Mouse (Mus musculus) forebrain, embryonic 16.5 days (tissue): ENCODE data around the gene Nudt2. TPM values are rescaled to one million over a fixed set of nuclear protein-coding genes. Genes with fewer than 3 reads are reported as not detected.

Experiments used
- ATAC-seq: fragments of 200-750 bp; cut with Nextera tagmentation; 2 replicates; pipeline ENCODE4 v1.8.0; 2017; ENCODE audit warnings: mild to moderate bottlenecking, moderate library complexity
- H3K27ac ChIP-seq: fragments of 300-500 bp; sonication (generic); 2 replicates; pipeline ENCODE4 v1.5.1; 2014; ENCODE audit warnings: low read length, control low read depth
- H3K27me3 ChIP-seq: fragments of 300-500 bp; sonication (generic); replicated peaks from 2 replicates; pipeline ENCODE4 v1.6.1; 2014; ENCODE audit warnings: low read length; ENCODE audit not compliant: control insufficient read depth, insufficient read depth
- H3K36me3 ChIP-seq: fragments of 300-500 bp; sonication (generic); 2 replicates; pipeline ENCODE4 v1.6.1; 2014; ENCODE audit not compliant: control insufficient read depth, insufficient read depth
- H3K4me1 ChIP-seq: fragments of 300-500 bp; sonication (generic); replicated peaks from 2 replicates; pipeline ENCODE4 v1.6.1; 2014; ENCODE audit warnings: low read length; ENCODE audit not compliant: control insufficient read depth, insufficient read depth
- H3K4me2 ChIP-seq: fragments of 300-500 bp; sonication (generic); 2 replicates; pipeline ENCODE4 v1.6.1; 2014; ENCODE audit warnings: mild to moderate bottlenecking, low read length, control low read depth
- H3K4me3 ChIP-seq: fragments of 300-500 bp; sonication (generic); replicated peaks from 2 replicates; pipeline ENCODE4 v1.5.1; 2014; ENCODE audit warnings: mild to moderate bottlenecking, low read length, control low read depth
- H3K9ac ChIP-seq: fragments of 300-500 bp; sonication (generic); replicated peaks from 2 replicates; pipeline ENCODE4 v1.6.1; 2014; ENCODE audit warnings: low read depth, low read length, control low read depth
- H3K9me3 ChIP-seq: fragments of 300-500 bp; sonication (generic); 2 replicates; pipeline ENCODE4 v1.6.1; 2016; ENCODE audit warnings: low read length; ENCODE audit not compliant: control insufficient read depth
- WGBS: fragments of 180-500 bp; shearing (Covaris S2); extraction: QIAGEN DNeasy Blood & Tissue Kit; methylation state at CpG from one replicate; pipeline ENCODE4 v1.1.7; 2014; 5-methylcytosine and 5-hydroxymethylcytosine counted together
- polyA plus RNA-seq: library from polyadenylated mRNA; unstranded; fragments of >200 nt; fragmentation: Nextera tagmentation; extraction: Ambion mirVana; gene quantifications from 2 replicates; pipeline ENCODE4 v1.2.1, GENCODE M21; 2015

The Nudt2 gene
- polyA plus RNA-seq, 1 experiment from 2014 or later, result 68.2 TPM

- Histone ChIP-seq H3K4me3 (no peak overlapping the region), H3K36me3 (no peaks in the 10 kb centered on the region), H3K27ac (no peak overlapping the region), H3K4me1 (peaks cover 19% of the 10 kb centered on the region), H3K4me2 (peak overlapping the region; percentile 91), H3K9ac (no peak overlapping the region), H3K27me3 (0 out of 2 replicates have a peak, but pooled peaks cover 2% of the 10 kb centered on the region), H3K9me3 (no peaks in the 10 kb centered on the region)
- WGBS, result 50% methylated on average over 7 of the region's 7 CpGs
- no peak for ATAC-seq
These were observed 43.0 kb downstream of the Nudt2 start for GRCm38 (mm10) chr4:41507998-41508397.

GRCm38 (mm10) chr4:41513309-41513708 lies 48.4 kb downstream of the Nudt2 start:
- no peak overlapping the region for H3K4me3 ChIP-seq
- peaks cover 7% of the 10 kb centered on the region for H3K4me1 ChIP-seq
- no peak overlapping the region for H3K9ac ChIP-seq
- no peaks in the 10 kb centered on the region for H3K9me3 ChIP-seq
- H3K27ac ChIP-seq, result no peak overlapping the region
- H3K27me3 ChIP-seq, result 0 out of 2 replicates have a peak, but pooled peaks cover 2% of the 10 kb centered on the region
- 14% methylated on average over 4 of the region's 4 CpGs for WGBS
- H3K4me2 ChIP-seq, result no peak overlapping the region
- no peaks in the 10 kb centered on the region for H3K36me3 ChIP-seq
- peak; percentile 49 for ATAC-seq

- Histone ChIP-seq H3K4me2 (no peak overlapping the region), H3K27ac (no peak overlapping the region), H3K9me3 (no peaks in the 10 kb centered on the region), H3K27me3 (0 out of 2 replicates have a peak, but pooled peaks cover under 1% of the 10 kb centered on the region), H3K36me3 (0 out of 2 replicates have a peak, but pooled peaks cover 2% of the 10 kb centered on the region), H3K4me3 (no peak overlapping the region), H3K9ac (no peak overlapping the region), H3K4me1 (peaks cover 7% of the 10 kb centered on the region)
- 27% methylated on average over 8 of the region's 8 CpGs for WGBS
- ATAC-seq, result no peak
These were observed 48.8 kb downstream of the Nudt2 start for GRCm38 (mm10) chr4:41513714-41514113.

- ATAC-seq, result no peak
These were observed 52.3 kb downstream of the Nudt2 start, which contains the start of gene 1110017D15Rik for GRCm38 (mm10) chr4:41517233-41517632. TSS of gene 1110017D15Rik (minus strand) at chr4:41517333.

GRCm38 (mm10) chr4:41518349-41518748 lies 53.4 kb downstream of the Nudt2 start:
- Histone ChIP-seq H3K9me3 (no peaks in the 10 kb centered on the region), H3K27me3 (no peaks in the 10 kb centered on the region), H3K4me1 (peaks cover 4% of the 10 kb centered on the region), H3K9ac (no peak overlapping the region), H3K27ac (no peak overlapping the region), H3K4me3 (no peak overlapping the region), H3K4me2 (no peak overlapping the region), H3K36me3 (0 out of 2 replicates have a peak, but pooled peaks cover 2% of the 10 kb centered on the region)
- 85% methylated on average over 7 of the region's 7 CpGs for WGBS
- ATAC-seq, result no peak

More at GRCm38 (mm10) chr4:41517233-41517632, 52.3 kb downstream of the Nudt2 start, which contains the start of gene 1110017D15Rik:
- Histone ChIP-seq H3K36me3 (0 out of 2 replicates have a peak, but pooled peaks cover 2% of the 10 kb centered on the region), H3K27ac (no peak within 1 kb of the TSS), H3K9me3 (no peaks in the 10 kb centered on the region), H3K4me1 (peaks cover 7% of the 10 kb centered on the region), H3K4me3 (no peak within 1 kb of the TSS), H3K4me2 (no peak within 1 kb of the TSS), H3K9ac (no peak within 1 kb of the TSS), H3K27me3 (no peaks in the 10 kb centered on the region)
- 92% methylated on average over 2 of the region's 2 CpGs for WGBS

GRCm38 (mm10) chr4:41519195-41519594 lies 54.2 kb downstream of the Nudt2 start:
- Histone ChIP-seq H3K27me3 (no peaks in the 10 kb centered on the region), H3K9ac (no peak overlapping the region), H3K36me3 (0 out of 2 replicates have a peak, but pooled peaks cover 2% of the 10 kb centered on the region), H3K9me3 (no peaks in the 10 kb centered on the region), H3K4me1 (no peaks in the 10 kb centered on the region; the same call in 1 of the 2 replicates), H3K4me2 (no peak overlapping the region), H3K4me3 (no peak overlapping the region), H3K27ac (no peak overlapping the region)
- WGBS, result 95% methylated on average over 5 of the region's 5 CpGs
- no peak for ATAC-seq

GRCm38 (mm10) chr4:41520641-41521040 lies 55.7 kb downstream of the Nudt2 start:
- WGBS, result 47% methylated on average over 14 of the region's 14 CpGs
- Histone ChIP-seq H3K27me3 (no peaks in the 10 kb centered on the region), H3K9me3 (no peaks in the 10 kb centered on the region), H3K9ac (no peak overlapping the region), H3K4me3 (no peak overlapping the region), H3K36me3 (0 out of 2 replicates have a peak, but pooled peaks cover 2% of the 10 kb centered on the region), H3K4me2 (no peak overlapping the region), H3K4me1 (no peaks in the 10 kb centered on the region; the same call in 1 of the 2 replicates), H3K27ac (no peak overlapping the region)
- ATAC-seq, result no peak

GRCm38 (mm10) chr4:41522136-41522535 lies 57.2 kb downstream of the Nudt2 start:
- 0 out of 2 replicates have a peak, but pooled peaks cover 2% of the 10 kb centered on the region for H3K36me3 ChIP-seq
- 32% methylated on average over 6 of the region's 6 CpGs for WGBS
- H3K27ac ChIP-seq, result no peak overlapping the region
- H3K27me3 ChIP-seq, result no peaks in the 10 kb centered on the region
- no peak overlapping the region for H3K9ac ChIP-seq
- ATAC-seq, result no peak
- no peaks in the 10 kb centered on the region for H3K9me3 ChIP-seq
- no peak overlapping the region for H3K4me3 ChIP-seq
- peaks cover 8% of the 10 kb centered on the region for H3K4me1 ChIP-seq
- no peak overlapping the region for H3K4me2 ChIP-seq

GRCm38 (mm10) chr4:41522788-41523187 lies 57.8 kb downstream of the Nudt2 start:
- Histone ChIP-seq H3K27me3 (no peaks in the 10 kb centered on the region), H3K36me3 (0 out of 2 replicates have a peak, but pooled peaks cover 2% of the 10 kb centered on the region), H3K4me2 (no peak overlapping the region), H3K4me1 (peaks cover 13% of the 10 kb centered on the region), H3K9me3 (no peaks in the 10 kb centered on the region), H3K9ac (no peak overlapping the region), H3K4me3 (no peak overlapping the region), H3K27ac (no peak overlapping the region)
- no peak for ATAC-seq
- 41% methylated on average over 5 of the region's 5 CpGs for WGBS
